Mouse (Mus musculus) heart, adult 9 months (tissue): ENCODE data around the gene Vmn1r177.
"Not testable (repeated sequence)": the region's sequence is repeated elsewhere in the genome, so short reads cannot be mapped to it uniquely, and the experiment has no call there.

Experiments used
- DNase-seq, 2 experiments: peaks; one replicate each; pipeline ENCODE4 v3.0.0; 2022; ENCODE audit warnings: low spot score in 2 of 2

Vmn1r177 gene

GRCm38 (mm10) chr7:23866349-23866748, at the start of gene Vmn1r177:
Vmn1r177 (minus strand) TSS chr7:23866449.
- DNase-seq: not testable (repeated sequence)

DNA sequence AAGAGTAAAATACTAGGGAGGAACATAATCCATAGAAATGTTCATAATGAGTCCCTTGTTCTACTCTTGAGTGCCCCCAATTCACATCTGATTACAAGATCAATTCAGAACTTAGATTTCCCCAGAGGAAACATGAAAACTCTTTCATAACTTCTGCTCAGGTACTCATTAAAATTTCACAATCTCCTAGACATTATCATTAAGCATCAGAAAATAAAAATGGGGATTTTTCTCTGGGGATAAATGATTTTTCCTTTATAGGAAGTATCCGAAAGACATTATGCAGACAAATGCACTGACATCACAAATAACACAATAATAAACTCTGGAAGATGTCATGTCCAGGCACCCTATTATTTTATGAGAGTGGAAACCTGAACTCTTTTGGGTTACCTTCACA, 25.5 kb upstream of the Vmn1r177 start, which contains the start of gene Vmn1r178:
TSS of gene Vmn1r178 (plus strand) at position 301 of the 400 bp plus-strand sequence.
- no peak for DNase-seq

- DNase-seq: not testable (repeated sequence)
Observed at GRCm38 (mm10) chr7:23876918-23877317, 10.7 kb upstream of the Vmn1r177 start.

DNA sequence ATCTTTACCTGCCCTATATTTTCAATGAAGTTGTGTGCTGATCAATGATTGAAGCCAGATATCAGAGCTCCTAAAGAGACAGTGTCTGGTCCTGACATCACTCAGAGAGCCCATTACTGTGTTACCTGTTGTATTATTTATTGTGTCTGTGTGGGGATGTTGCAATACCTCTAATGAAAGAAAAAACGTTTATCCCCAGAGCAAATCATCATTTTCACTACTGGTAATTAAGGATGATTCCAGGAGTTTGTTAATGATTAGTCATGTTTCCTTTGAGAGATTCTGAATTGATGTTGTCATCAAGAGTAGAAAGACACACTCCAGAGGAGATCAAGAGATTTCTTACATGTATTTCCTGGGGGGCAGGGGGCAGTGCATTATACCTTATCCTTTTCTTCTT, 29.0 kb downstream of the Vmn1r177 start, which contains the start of gene Vmn1r176:
TSS of gene Vmn1r176 (minus strand) at position 101 of the 400 bp plus-strand sequence.
- DNase-seq: not testable (repeated sequence)
